Mouse (Mus musculus): ENCODE data around the gene 2310034G01Rik.

GRCm38 (mm10) chr19:46326756-46327305 lies 23.3 kb downstream of the 2310034G01Rik start, which contains the start of gene Psd:
- TF ChIP-seq ZMIZ1 (IDR thresholded peaks at IDR 0.05; ENCODE audit: low read depth, low read length) = no peak
- no peak for TF ChIP-seq POLR2A (IDR thresholded peaks at IDR 0.05; ENCODE audit: low read depth, low read length)
- no peak for TF ChIP-seq CTCF (conservative IDR thresholded peaks at IDR 0.05 in 1 of 2, IDR thresholded peaks at IDR 0.05 in 1 of 2; ENCODE audit: low read depth in 2 of 2, low read length in 2 of 2)
- no peak for TF ChIP-seq EP300 (IDR thresholded peaks at IDR 0.05; ENCODE audit: low read length)
- no peak for TF ChIP-seq KAT2A (IDR thresholded peaks at IDR 0.05; ENCODE audit: insufficient replicate concordance, low read length)
- TF ChIP-seq NELFE (IDR thresholded peaks at IDR 0.05; ENCODE audit: low read depth, low read length) = no peak
- no peak for TF ChIP-seq BHLHE40 (IDR thresholded peaks at IDR 0.05; ENCODE audit: low read depth, low read length)
- no peak for TF ChIP-seq POLR2AphosphoS2 (IDR thresholded peaks at IDR 0.05; ENCODE audit: low read depth, low read length)
- no peak for TF ChIP-seq ZC3H11A (IDR thresholded peaks at IDR 0.05; ENCODE audit: low read depth, low read length)
- TF ChIP-seq JUN (IDR thresholded peaks at IDR 0.05; ENCODE audit: insufficient read depth, low read depth, low read length) = no peak
